Mouse (Mus musculus): Measurements from ENCODE around the gene Ddb1. TPM values are rescaled to one million over a fixed set of nuclear protein-coding genes. Genes with fewer than 3 reads are reported as not detected.
"Not testable (repeated sequence)": the region's sequence is repeated elsewhere in the genome, so short reads cannot be mapped to it uniquely, and the experiment has no call there.

The Ddb1 gene
- 128 and 138 TPM in 2 replicates for total RNA-seq (2014; rRNA removed)
- polyA plus RNA-seq (2012; rRNA removed): 51.9 and 63.5 TPM in 2 replicates

DNA sequence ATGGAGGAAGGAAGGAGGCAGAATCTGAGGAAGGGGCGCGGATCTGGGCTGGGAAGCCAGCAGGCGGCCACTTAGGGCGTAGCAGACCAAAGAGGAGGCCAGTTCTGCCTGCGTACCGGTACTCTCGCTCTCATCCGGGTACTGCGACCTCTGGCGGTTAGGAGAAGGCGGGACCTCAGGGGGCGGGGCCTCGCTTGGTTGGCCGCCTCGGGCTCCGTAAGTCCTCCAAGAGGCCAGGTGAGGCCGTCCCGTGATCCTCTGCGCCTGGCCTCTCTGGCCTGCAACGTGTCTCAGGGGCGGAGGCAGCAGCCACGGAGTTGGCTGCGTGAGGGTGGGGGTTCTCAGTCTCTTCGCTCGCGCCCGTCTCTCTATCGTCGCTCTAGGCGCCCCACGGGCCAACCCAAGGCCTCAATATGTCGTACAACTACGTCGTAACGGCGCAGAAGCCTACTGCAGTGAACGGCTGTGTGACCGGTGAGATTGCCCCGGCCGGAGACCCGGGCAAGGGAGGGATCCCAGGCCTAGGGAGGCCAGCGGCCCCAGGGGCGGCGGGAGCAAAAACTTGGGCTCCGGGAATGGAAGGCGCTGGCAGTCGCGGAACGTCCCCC is at the start of gene Ddb1, which contains the start of gene Tkfc:
TSS of gene Ddb1 (plus strand) at position 35 of the 608 bp plus-strand sequence.
TSS of gene Tkfc (minus strand) at position 362 of the 608 bp plus-strand sequence.
- TF ChIP-seq CTCF (IDR thresholded peaks at IDR 0.05; ENCODE audit: low read depth, low read length) (peak; percentile 62), POLR2A (IDR thresholded peaks at IDR 0.05; ENCODE audit: extremely low read depth, insufficient read depth, low read length) (peak; percentile 78)
- under 1% methylated on average over 49 of the region's 49 CpGs for WGBS
- peaks cover 31% of the 10 kb centered on the region for H3K36me3 ChIP-seq (ENCODE audit: control insufficient read depth, insufficient read depth, low read length)
- peak; percentile 91 for DNase-seq (ENCODE audit: extremely low read depth, low read depth, low spot score)
- H3K27me3 ChIP-seq (ENCODE audit: control insufficient read depth, insufficient read depth, low read length): no peaks in the 10 kb centered on the region
- peak within 1 kb of the TSS; percentile 89 for H3K4me3 ChIP-seq (ENCODE audit: insufficient read depth, low read depth, low read length)
- peaks cover 29% of the 10 kb centered on the region; the same call in 1 of the 2 replicates for H3K79me2 ChIP-seq (ENCODE audit: control insufficient read depth, insufficient read depth, low read length)
- peak within 1 kb of the TSS; percentile 94 for H3K9ac ChIP-seq (ENCODE audit: low read depth, low read length)
- H3K4me1 ChIP-seq (ENCODE audit: control insufficient read depth, insufficient read depth, low read length): peaks cover 15% of the 10 kb centered on the region
- peak within 1 kb of the TSS; percentile 88 for H3K27ac ChIP-seq (replicated peaks; ENCODE audit: insufficient read depth, low read depth, low read length)

DNA sequence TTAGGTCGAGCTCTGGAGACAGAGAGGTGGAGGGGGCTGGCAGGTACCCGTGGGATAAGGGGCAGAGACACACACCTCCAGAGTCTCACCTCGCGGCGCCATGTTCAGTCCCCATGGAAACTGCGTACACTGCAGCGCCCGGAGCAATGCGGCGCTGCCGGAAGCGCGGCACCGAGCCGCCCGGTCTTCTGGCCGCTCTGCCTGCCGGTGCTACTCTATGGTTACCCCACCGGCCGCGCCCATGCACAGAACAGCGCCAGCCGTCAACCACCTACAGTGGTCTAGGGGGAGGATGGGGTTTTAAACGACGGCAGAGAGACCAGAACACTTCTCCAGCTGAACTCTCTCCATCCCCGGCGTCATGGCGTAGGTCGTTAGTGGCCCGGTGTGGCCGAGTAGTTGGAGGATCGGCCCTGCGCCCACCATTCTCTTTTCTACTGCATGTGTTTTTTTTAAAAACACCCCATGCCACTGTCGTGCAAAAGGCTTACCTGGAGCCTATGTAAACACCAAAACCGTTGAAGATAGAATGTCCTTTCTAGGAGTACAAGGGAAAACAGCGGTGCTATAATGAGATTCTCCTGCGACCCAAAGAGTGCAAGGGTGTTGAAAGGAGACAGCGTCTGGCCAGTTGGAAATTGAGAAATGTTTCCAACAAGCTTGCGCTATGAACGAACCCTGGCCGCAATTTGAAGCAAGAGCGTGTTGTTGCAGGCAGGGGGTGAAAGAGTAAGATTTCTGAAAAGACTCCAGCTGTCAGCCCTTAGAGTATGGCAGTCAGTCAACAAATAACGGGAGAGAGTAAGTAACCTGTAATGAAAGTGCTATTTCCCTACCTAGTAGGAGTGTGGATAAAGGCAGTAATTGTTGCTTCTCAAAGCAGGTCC is 49.3 kb upstream of the Ddb1 start, which contains the start of gene Tmem216:
TSS of gene Tmem216 (minus strand) at position 615 of the 887 bp plus-strand sequence.
- peak within 1 kb of the TSS; percentile 69 for H3K27ac ChIP-seq (replicated peaks; ENCODE audit: insufficient read depth, low read depth, low read length)
- H3K4me1 ChIP-seq (ENCODE audit: control insufficient read depth, insufficient read depth, low read length): peaks cover 3% of the 10 kb centered on the region; the same call in 1 of the 2 replicates
- DNase-seq (ENCODE audit: extremely low read depth, low read depth, low spot score): peak; percentile 69
- no peaks in the 10 kb centered on the region for H3K79me2 ChIP-seq (ENCODE audit: control insufficient read depth, insufficient read depth, low read length)
- TF ChIP-seq CTCF (IDR thresholded peaks at IDR 0.05; ENCODE audit: low read depth, low read length) (no peak), POLR2A (IDR thresholded peaks at IDR 0.05; ENCODE audit: extremely low read depth, insufficient read depth, low read length) (peak; percentile 52; the same call in 1 of the 2 replicates)
- H3K4me3 ChIP-seq (ENCODE audit: insufficient read depth, low read depth, low read length): peak within 1 kb of the TSS; percentile 63
- under 1% methylated on average over 43 of the region's 43 CpGs for WGBS
- H3K27me3 ChIP-seq (ENCODE audit: control insufficient read depth, insufficient read depth, low read length): no peaks in the 10 kb centered on the region
- H3K36me3 ChIP-seq (ENCODE audit: control insufficient read depth, insufficient read depth, low read length): peaks cover 6% of the 10 kb centered on the region; the same call in 1 of the 2 replicates
- peak within 1 kb of the TSS; percentile 62 for H3K9ac ChIP-seq (ENCODE audit: low read depth, low read length)

DNA sequence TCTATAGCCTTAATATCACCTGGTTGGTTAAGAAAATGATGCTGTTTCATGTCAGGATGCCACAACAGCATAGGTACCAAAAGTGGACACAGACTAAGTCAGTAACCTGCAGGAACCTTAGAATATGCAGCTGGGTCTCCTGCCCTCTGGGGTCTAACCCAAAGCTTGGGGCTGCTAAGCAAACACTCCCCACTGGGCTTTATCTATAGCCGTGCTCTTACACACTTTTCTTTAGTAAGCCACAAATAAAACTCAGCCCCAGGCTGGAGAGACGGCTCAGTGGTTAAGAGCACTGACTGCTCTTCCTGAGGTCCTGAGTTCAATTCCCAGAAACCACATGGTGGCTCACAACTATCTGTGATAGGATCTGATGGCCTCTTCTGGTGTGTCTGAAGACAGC is 48.1 kb upstream of the Ddb1 start:
- Histone ChIP-seq H3K36me3 (ENCODE audit: control insufficient read depth, insufficient read depth, low read length) (no peaks in the 10 kb centered on the region), H3K79me2 (ENCODE audit: control insufficient read depth, insufficient read depth, low read length) (no peaks in the 10 kb centered on the region), H3K27me3 (ENCODE audit: control insufficient read depth, insufficient read depth, low read length) (no peaks in the 10 kb centered on the region), H3K9ac (ENCODE audit: low read depth, low read length) (no peak overlapping the region), H3K4me1 (ENCODE audit: control insufficient read depth, insufficient read depth, low read length) (peaks cover 5% of the 10 kb centered on the region; the same call in 1 of the 2 replicates), H3K27ac (replicated peaks; ENCODE audit: insufficient read depth, low read depth, low read length) (no peak overlapping the region), H3K4me3 (ENCODE audit: insufficient read depth, low read depth, low read length) (no peak overlapping the region)
- no peak for DNase-seq (ENCODE audit: extremely low read depth, low read depth, low spot score)
- no peak for TF ChIP-seq POLR2A (IDR thresholded peaks at IDR 0.05; ENCODE audit: extremely low read depth, insufficient read depth, low read length)
- no peak for TF ChIP-seq CTCF (IDR thresholded peaks at IDR 0.05; ENCODE audit: low read depth, low read length)
- 70% methylated on average over 2 of the region's 2 CpGs for WGBS

DNA sequence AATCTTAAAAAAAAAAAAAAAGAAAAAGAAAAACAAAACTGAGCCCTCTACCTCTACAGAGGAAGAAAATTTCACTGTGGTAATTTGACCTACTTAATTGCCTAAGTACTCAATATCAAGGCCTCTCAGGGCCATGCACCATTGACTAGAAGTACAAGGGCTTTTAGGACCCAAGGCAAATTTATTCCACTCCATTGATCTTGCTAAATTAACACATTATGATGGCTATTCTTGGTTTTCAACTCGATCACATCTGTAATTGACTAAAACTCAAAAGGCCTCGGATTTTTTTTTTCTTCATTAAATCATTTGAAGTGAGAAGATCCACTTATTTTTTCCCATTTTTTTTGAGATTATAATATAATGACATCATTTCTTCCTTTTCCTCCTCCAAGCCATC is 47.7 kb upstream of the Ddb1 start:
- no peak overlapping the region for H3K9ac ChIP-seq (ENCODE audit: low read depth, low read length)
- H3K36me3 ChIP-seq (ENCODE audit: control insufficient read depth, insufficient read depth, low read length): no peaks in the 10 kb centered on the region
- TF ChIP-seq CTCF (IDR thresholded peaks at IDR 0.05; ENCODE audit: low read depth, low read length): no peak
- TF ChIP-seq POLR2A (IDR thresholded peaks at IDR 0.05; ENCODE audit: extremely low read depth, insufficient read depth, low read length): no peak
- H3K4me3 ChIP-seq (ENCODE audit: insufficient read depth, low read depth, low read length): no peak overlapping the region
- 86% methylated on average over 2 of the region's 2 CpGs for WGBS
- H3K79me2 ChIP-seq (ENCODE audit: control insufficient read depth, insufficient read depth, low read length): no peaks in the 10 kb centered on the region
- no peaks in the 10 kb centered on the region for H3K27me3 ChIP-seq (ENCODE audit: control insufficient read depth, insufficient read depth, low read length)
- peaks cover 5% of the 10 kb centered on the region for H3K4me1 ChIP-seq (ENCODE audit: control insufficient read depth, insufficient read depth, low read length)
- no peak for DNase-seq (ENCODE audit: extremely low read depth, low read depth, low spot score)
- no peak overlapping the region for H3K27ac ChIP-seq (replicated peaks; ENCODE audit: insufficient read depth, low read depth, low read length)

DNA sequence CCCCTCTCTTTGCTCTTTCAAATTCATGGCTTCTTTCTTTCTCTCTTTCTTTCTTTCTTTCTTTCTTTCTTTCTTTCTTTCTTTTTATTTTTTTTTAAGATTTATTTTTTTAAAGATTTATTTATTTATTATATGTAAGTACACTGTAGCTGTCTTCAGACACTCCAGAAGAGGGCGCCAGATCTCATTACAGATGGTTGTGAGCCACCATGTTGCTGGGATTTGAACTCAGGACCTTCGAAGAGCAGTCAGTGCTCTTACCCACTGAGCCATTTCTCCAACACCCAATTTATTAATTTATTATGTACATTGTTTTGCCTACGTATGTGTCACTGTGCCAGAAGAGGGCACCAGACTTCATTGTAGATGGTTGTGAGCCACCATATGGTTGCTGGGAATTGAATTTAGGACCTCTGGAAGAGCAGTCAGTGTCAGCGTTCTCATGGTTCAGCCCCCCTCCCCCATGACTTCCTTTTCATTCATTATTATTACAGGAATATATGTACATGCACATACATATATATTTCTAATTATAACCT is 47.2 kb upstream of the Ddb1 start:
- H3K9ac ChIP-seq (ENCODE audit: low read depth, low read length): not testable (repeated sequence)

More for the DNA sequence above, 47.2 kb upstream of the Ddb1 start:
- H3K27ac ChIP-seq (replicated peaks; ENCODE audit: insufficient read depth, low read depth, low read length); H3K4me1 ChIP-seq (ENCODE audit: control insufficient read depth, insufficient read depth, low read length); H3K36me3 ChIP-seq (ENCODE audit: control insufficient read depth, insufficient read depth, low read length); H3K79me2 ChIP-seq (ENCODE audit: control insufficient read depth, insufficient read depth, low read length); DNase-seq (ENCODE audit: extremely low read depth, low read depth, low spot score); H3K4me3 ChIP-seq (ENCODE audit: insufficient read depth, low read depth, low read length); H3K27me3 ChIP-seq (ENCODE audit: control insufficient read depth, insufficient read depth, low read length): not testable (repeated sequence)
- 79% methylated on average over 4 of the region's 4 CpGs for WGBS
